9 mouse cellular contexts compared by ENCODE assay signal in the genomic region with DNA sequence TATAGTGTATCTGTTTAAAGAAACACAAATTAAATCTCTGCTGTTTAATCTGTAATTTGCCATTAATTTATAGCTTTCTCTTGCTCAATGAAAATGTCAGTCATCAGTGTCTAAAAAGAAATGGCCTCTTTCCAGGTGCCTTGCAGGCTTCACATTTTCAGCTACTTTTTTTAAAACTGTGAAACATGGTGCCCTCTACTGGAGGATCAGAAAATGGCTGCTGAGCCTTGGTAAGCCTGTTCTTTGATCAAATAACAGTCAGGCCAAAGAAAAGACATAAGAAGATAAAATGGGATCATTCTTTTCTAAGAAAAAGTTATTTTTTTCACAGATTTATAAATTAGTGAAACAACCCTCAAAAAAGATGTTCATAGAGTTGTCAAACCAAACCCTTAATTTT.
DNase-seq lines count a peak whose midpoint lies in the region; ATAC-seq and TF ChIP-seq lines count a peak whose summit lies in the region.
"Had no signal": no experiment of that assay in that cellular context is flagged by ENCODE, and none has a peak within 500 bp of the region (broad histone marks: within the 10 kb centered on the region; RNA-seq: fewer than 3 reads in every experiment).

No protein-coding gene starts in this region.

- no peak overlapping the region for H3K4me2 ChIP-seq in liver, embryonic 11.5 days
- H3K4me2 ChIP-seq: midbrain, embryonic 12.5 days had no signal

- TF ChIP-seq CTCF in liver, adult 2 months (IDR thresholded peaks at IDR 0.05; ENCODE audit: low read depth, low read length) = peak; percentile 42

- H3K79me2 ChIP-seq in liver, adult 2 months (ENCODE audit: control insufficient read depth, insufficient read depth, low read length) = no peaks in the 10 kb centered on the region

- H3K9ac ChIP-seq in liver, adult 2 months (ENCODE audit: low read depth, low read length) = no peak overlapping the region
- H3K9ac ChIP-seq in liver, embryonic 11.5 days (ENCODE audit: low read depth, low read length) = no peak overlapping the region
- H3K9ac ChIP-seq: midbrain, embryonic 12.5 days had no signal

- no peak for ATAC-seq in liver, embryonic 11.5 days (replicated peaks; ENCODE audit: low FRiP score)
- ATAC-seq in megakaryocyte progenitor cell, adult 5-6 weeks (replicated peaks; ENCODE audit: poor library complexity) = peak; percentile 76

- no peak overlapping the region for H3K27ac ChIP-seq in liver, adult 2 months (replicated peaks; ENCODE audit: insufficient read depth, low read depth, low read length)
- H3K27ac ChIP-seq in liver, embryonic 11.5 days (ENCODE audit: low read depth, low read length) = no peak overlapping the region
- H3K27ac ChIP-seq: midbrain, embryonic 12.5 days had no signal

- no peaks in the 10 kb centered on the region for H3K27me3 ChIP-seq in liver, adult 2 months (ENCODE audit: control insufficient read depth, insufficient read depth, low read length)
- H3K27me3 ChIP-seq in liver, embryonic 11.5 days (replicated peaks; ENCODE audit: control insufficient read depth, insufficient read depth, low read length) = no peaks in the 10 kb centered on the region
- H3K27me3 ChIP-seq: midbrain, embryonic 12.5 days had no signal

- no peaks in the 10 kb centered on the region for H3K4me1 ChIP-seq in liver, adult 2 months (ENCODE audit: control insufficient read depth, insufficient read depth, low read length)
- no peaks in the 10 kb centered on the region for H3K4me1 ChIP-seq in liver, embryonic 11.5 days (replicated peaks; ENCODE audit: control insufficient read depth, insufficient read depth, low read length)
- H3K4me1 ChIP-seq: midbrain, embryonic 12.5 days had no signal

- TF ChIP-seq POLR2A in liver, adult 2 months (IDR thresholded peaks at IDR 0.05; ENCODE audit: extremely low read depth, insufficient read depth, low read length) = no peak

- H3K4me3 ChIP-seq in liver, adult 2 months (ENCODE audit: insufficient read depth, low read depth, low read length) = no peak overlapping the region
- H3K4me3 ChIP-seq in liver, embryonic 11.5 days (ENCODE audit: low read depth, low read length) = no peak overlapping the region
- H3K4me3 ChIP-seq: erythroblast, embryonic 14.5 days; midbrain, embryonic 12.5 days had no signal

- DNase-seq in liver, adult 2 months (ENCODE audit: extremely low read depth, low read depth, low spot score) = peak; percentile 27
- no peak for DNase-seq in liver, embryonic 11.5 days (ENCODE audit: low spot score)
- DNase-seq in adipocyte (ENCODE audit: low spot score) = peak; percentile 43
- peak; percentile 23 for DNase-seq in embryo, embryonic 11.5 days (ENCODE audit: low read depth, low spot score)
- peak; percentile 28 to 69 for DNase-seq in layer of hippocampus, adult 8-10 months (ENCODE audit: low spot score in 2 of 2)
- DNase-seq in B cell, adult 2 months = no peak

- H3K36me3 ChIP-seq in liver, adult 2 months (ENCODE audit: control insufficient read depth, insufficient read depth, low read length) = no peaks in the 10 kb centered on the region
- H3K36me3 ChIP-seq in liver, embryonic 11.5 days (ENCODE audit: control insufficient read depth, insufficient read depth, low read length) = no peaks in the 10 kb centered on the region
- H3K36me3 ChIP-seq: midbrain, embryonic 12.5 days had no signal

- H3K9me3 ChIP-seq in liver, embryonic 11.5 days (ENCODE audit: control insufficient read depth, low read length) = no peaks in the 10 kb centered on the region
- H3K9me3 ChIP-seq: midbrain, embryonic 12.5 days had no signal

Comparison
In these comparisons a context has a peak if more than half of its experiments do, and no peak if none do; other contexts are left out.
1. DNase-seq: peak in liver, adult 2 months (single experiment), adipocyte (single experiment), embryo, embryonic 11.5 days (single experiment) and layer of hippocampus, adult 8-10 months (2 of 2); none in liver, embryonic 11.5 days (single experiment) and B cell, adult 2 months (0 of 2).